Mouse (Mus musculus) erythroid progenitor cell, adult 5-6 weeks (primary cell): ENCODE results near the gene Pmp22. TPM values are rescaled to one million over a fixed set of nuclear protein-coding genes. Genes with fewer than 3 reads are reported as not detected.

Experiments
- total RNA-seq, 2 experiments: library from RNA; stranded (forward) in 1 of 2; stranded (reverse) in 1 of 2; fragments of 150-400 nt in 1 of 2; fragments of 186-747, 209-891 nt in 1 of 2; gene quantifications; 2 replicates each; pipeline versions ENCODE4 v1.2.3 to v1.2.4; 2015 to 2017; ENCODE audit warnings: low replicate concordance in 2 of 2

Gene Pmp22
- total RNA-seq, 2 experiments from 2014 or later: 1.7 TPM; not detected in 1

Other genes with a start within 250 kb of the Pmp22 start
- gene Tvp23b, start 249.5 kb upstream of the Pmp22 start, total RNA-seq (2015; ENCODE audit: low replicate concordance): 3.2 and 8.0 TPM in 2 replicates
- gene Tvp23b, start 249.5 kb upstream of the Pmp22 start, total RNA-seq (2017; ENCODE audit: low replicate concordance): 2.2 and 5.9 TPM in 2 replicates
- not detected in 2 replicates for gene Cdrt4, start 177.8 kb upstream of the Pmp22 start, total RNA-seq (2015; ENCODE audit: low replicate concordance)
- gene Cdrt4, start 177.8 kb upstream of the Pmp22 start, total RNA-seq (2017; ENCODE audit: low replicate concordance): not detected in 2 replicates
- gene Tekt3, start 67.3 kb upstream of the Pmp22 start, total RNA-seq (2015; ENCODE audit: low replicate concordance): not detected in 2 replicates
- gene Tekt3, start 67.3 kb upstream of the Pmp22 start, total RNA-seq (2017; ENCODE audit: low replicate concordance): not detected in 2 replicates